Mouse (Mus musculus): ENCODE measurements at regions not wholly inside any gene's neighbourhood (a gene's known extent, or its start where the extent isn't known, plus 50 kb on each side); places are given as distances from the start of the nearest gene placed in this dataset.

DNA sequence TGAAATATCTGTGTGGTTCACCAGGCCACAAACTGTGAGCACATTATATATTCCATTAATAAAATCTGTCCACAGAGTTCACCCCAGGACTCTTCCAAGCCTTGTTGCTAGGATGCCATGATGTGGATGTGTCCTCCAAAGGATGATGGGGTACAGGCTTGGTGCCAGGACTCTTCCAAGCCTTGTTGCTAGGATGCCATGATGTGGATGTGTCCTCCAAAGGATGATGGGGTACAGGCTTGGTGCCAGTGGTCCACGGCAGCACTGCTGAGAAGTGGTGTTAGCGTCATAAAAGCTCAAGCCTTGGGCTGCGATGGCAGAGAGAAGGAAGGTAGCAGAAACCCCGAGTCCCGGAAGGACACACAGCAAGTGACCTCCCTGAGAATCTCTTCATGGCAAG, 153.4 kb downstream of the Srek1 start:
- peak; percentile 24 for DNase-seq

DNA sequence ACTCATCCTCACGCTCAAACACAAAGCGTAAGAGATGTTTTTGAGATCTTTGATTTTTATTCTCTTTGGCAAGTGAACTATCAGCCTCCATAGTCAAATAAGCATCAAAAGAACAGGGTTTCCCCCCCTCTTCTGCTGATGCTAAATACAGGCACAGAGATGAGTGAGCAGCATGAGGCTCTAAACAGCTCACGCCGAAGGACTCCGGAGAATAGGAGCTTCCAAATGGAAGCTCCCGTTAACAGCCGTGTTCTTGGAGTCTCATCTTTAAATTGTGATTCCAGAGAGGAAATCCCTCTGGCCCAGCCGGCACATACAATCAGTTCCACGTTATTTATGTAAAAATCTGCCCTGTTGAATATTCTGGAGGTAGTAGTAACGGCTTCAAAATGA, 161.1 kb downstream of the Srek1 start:
- no peak for DNase-seq

DNA sequence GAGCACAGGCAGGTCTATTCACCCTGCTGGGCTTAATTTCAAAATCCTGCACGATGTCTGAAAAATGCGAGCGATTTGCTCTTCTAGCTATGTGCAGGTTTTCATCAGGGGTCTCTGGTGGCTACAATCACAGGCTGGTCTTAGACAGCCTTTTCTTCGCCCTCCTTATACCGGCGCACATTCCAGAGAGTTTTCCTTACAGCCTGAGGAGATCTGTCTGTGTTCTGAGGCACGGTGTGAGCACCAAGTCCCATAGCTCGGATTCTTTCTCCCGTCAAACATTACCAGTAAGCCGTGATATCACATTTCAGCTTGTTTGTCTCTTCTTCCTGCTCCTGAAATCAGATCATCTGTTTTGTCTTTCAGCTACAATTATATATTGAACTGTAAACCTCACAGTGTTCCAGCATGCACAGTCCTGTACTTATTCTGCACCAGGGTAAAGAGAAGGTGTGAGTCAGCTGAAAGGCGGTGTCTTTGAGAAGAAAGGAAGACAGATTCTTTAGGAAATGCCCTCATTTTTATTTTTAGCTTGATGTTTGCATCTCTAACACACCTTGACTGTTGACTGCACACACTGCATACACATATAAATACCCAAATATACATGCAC, 161.6 kb downstream of the Srek1 start:
- DNase-seq = peak; percentile 1

DNA sequence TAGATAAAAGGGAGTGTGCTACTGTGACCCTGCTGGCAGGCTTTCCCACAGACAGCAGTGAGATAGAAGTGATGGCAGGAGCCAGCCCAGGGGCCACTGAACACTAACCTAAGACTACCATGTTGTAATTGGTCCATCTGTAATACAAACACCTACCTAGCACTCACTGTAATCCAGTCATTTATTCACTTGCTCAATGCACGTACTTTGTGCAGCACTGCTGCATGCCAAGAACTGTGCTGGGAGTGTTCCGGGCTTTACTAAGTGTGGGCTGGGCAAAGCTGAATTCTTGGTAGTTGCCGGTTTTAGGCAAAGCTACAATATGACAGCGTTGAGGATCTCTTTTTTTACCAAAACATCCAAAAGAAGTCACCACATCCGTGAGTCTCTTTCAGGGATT, 172.1 kb downstream of the Srek1 start:
- peak; percentile 40 for DNase-seq

DNA sequence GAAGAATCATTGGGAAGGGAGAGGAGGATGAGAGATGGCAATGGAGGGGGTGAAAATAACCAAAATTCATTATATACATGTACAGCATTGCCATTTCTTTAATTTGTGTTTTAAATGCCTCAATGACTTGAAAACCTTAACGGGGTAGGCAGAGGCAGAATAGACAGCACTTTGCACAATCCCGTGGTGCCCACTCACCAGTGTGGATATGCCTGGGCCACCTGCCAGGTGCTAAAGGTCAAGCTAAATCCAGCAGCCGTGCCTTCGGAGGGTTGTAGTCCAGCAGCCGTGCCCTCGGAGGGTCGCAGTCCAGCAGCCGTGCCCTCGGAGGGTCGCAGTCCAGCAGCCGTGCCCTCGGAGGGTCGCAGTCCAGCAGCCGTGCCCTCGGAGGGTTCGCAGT, 182.0 kb downstream of the Srek1 start:
- DNase-seq = peak; percentile 74

DNA sequence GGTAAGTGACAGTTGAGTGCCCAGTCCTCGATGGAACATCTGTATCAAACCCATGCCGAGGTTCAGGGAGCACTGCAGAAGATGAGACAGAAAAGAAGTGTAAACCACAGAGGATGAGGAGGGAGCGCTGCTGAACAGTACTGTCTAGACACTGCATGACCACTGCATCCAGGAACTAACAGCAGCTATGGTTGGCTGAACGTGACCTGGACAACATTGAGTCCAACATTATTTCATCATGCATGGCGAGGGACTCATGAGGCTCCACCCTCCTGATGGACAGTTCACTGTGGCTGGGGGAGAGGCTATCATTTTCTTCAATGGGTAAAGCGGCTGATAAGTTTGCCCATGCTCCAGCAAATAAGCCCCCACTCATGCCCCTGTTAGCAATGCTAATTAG, 182.5 kb downstream of the Srek1 start:
- peak; percentile 67 for DNase-seq

DNA sequence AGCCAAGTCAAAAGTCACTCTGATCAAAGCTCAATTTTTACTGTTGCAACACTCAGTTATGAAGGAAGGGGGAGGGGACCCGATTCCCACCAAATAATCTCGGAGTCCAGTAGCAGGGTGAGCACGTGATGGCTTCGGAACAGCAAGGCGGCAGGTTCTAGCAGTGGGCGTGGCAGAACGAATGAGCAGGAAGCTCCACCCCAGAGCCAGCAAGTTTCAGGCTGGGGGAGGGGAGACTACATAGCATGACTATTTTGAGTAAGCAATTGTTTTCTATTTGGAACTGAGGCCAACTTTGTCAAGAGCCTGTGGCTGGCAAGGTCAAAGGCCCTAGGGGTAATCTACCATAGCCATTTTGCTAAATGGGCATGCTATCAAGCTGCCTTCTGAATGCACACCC, 183.0 kb downstream of the Srek1 start:
- peak; percentile 82 for DNase-seq

DNA sequence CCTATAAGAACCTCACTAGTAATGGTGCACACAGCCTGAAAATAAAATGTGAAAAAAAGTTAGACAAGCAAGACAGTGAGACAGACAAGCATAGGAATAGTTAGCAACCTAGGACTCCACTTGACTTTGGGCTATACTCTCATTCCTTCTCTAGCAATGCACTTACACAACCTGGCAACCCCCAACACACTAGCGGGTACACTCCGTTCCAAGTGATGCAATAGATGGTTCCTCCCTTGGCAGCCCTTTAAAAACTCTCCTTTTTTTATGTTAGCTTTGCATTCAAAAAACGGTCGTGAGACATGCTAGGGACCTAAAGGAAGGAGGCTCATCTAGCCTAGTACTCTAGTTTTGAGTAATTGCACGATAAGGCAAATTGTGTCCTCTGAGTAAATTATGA, 184.8 kb downstream of the Srek1 start:
- peak; percentile 21 for DNase-seq

DNA sequence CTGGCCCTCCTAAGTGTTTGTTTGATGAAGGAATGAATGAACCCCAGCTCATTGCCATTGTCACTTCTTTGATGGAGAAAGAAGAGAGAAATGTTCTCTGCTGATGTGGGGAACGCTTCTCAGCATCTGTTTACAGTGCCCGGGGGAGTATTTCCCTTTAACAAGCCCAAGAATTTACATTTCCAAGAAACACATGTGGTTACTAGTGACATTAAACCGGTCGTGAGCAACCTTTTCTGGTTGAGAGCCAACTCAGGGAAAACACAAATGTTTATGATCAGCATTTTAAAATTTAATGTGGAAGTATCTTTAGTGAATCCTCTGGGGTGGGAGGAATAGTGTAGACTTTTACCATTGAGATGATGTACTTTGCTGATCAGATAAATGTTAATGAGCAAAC, 197.6 kb downstream of the Srek1 start:
- peak; percentile 8 for DNase-seq

DNA sequence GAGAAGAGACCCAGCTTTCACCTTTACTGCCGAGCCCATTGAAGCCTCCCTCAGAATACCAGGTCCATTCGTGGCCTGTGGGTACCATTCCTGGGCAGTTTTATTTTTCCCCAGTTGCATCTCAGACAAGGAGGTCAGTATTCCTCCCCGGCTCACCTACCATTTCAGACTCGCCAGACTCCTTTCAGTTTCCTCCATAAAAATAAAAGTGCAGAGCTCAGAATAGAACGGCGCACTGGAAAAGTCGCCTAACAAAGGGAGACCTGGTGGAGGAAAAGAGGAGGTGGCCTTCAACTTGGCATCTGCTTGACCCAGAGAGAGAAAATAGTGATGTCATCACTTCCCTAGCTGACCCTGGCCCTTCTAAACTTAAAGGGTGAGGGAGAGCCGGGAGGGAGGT, 209.7 kb downstream of the Srek1 start:
- DNase-seq = peak; percentile 36

DNA sequence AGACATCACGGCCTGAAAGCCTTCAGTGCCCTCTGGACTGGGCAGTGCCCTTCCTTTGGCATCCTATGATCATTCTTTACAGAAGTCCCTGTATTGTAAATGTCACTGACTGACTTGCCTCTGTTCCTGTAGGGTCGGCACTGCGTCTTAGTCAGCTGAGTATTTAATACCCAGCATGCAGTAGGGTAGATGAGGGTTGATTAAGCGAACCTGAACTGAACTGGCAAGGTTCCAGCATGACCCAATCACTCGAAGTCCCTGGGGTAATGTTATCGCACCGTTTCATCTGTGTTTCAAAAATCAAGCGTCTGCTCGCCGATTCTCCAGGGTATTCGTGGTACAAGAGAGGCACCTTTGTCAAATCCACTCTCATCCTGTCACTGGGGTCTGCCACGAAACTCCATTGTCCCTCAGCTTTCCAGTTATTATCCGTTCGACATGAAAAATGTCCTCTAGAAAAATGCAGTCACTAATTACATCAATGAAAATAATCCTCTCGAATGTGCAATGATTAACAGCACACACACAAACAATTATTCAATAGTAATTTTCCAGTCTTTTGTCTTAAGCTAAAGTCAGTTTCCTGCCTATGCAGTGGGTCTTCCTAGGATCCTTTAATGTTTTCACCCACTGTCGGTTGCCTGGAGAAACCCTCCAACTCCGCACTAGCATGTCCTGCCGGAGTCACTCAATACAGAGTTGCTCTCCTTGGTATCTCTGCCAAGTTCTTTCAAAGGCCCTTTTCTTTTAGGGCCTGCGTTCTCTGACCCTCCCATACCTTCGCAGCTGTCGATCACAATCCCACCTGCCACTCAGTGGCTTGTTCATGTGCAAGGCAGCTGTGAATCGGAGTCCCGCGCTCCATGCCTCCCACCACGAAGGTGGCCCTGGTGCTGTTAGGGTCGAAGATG, 212.4 kb downstream of the Srek1 start:
- peak; percentile 72 for DNase-seq

DNA sequence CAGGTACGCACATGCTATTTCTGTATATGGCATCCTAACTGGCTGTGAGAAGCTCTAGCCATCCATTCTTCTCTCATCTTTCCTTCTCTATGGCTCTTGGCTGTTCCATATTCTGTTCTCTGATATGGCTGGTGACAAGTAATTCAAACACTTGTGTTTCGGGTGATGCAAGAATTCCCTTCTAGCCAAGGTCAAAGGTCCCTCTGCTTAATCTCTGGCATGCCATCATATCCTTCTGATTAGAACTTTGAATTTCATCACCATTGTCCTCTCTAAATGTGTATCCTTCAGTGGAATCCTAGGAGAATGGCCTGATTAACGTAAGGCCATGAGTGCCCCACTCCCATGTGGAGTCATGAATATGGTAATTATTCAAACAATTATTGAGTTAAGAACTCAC, 215.5 kb downstream of the Srek1 start:
- DNase-seq = peak; percentile 43

DNA sequence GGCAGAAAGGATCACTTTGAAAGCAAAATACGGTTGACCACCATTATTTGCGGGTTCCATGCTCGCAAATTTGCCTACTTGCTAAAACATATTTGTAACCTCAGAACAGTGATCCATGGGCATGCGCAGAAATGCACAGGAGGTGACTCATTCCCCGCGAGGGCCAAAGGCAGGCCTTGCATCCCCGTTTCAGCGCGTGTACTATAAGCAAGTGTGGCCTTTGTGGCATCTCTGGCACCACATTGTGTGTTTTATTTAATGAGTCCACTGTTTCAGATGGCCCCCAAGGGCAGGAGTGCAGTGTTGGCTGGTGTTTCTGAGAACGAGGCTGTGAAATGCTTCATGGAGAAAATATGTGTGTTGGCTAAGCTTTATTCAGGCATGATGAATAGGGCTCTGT, 205.3 kb upstream of the Mast4 start:
- DNase-seq = peak; percentile 88

DNA sequence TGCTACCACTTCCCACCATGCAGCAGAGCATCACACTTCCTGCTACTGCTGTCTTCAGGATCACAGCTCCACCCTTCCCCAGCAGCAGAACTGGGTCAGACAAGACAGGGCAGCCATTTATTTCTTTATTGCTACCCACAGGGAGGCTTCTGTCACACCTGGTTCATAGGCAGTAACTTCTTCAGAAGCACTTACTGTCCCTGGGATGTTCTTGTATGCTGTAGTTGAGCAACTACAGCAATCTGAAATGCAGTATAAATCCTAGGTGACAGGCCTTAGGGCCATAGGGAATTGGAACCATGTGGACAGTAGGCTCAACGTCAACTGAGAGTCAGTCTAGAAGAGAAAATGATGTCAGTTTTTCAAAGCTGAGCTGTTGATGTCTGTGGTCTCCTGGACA, 179.5 kb upstream of the Mast4 start:
- DNase-seq = peak; percentile 43

DNA sequence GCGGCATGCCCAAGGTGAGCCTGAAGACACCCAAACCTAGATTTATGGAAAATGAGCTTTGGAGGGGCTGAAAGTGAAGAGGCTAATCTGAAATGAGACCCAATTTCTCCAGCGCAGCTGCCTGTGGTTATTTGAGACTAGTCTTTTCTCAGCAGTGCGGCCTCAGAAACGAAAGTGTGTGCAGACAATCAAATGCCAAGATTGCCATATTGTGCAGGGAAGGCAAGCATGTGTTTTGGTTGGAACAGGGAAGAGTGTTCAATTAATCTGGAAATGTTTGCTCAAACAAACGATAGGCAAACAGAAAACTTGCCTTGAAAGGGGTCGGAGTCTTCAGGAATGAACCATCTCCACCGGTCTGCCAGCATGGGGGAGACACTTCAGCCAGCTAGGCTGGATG, 178.2 kb upstream of the Mast4 start:
- DNase-seq = peak; percentile 16

DNA sequence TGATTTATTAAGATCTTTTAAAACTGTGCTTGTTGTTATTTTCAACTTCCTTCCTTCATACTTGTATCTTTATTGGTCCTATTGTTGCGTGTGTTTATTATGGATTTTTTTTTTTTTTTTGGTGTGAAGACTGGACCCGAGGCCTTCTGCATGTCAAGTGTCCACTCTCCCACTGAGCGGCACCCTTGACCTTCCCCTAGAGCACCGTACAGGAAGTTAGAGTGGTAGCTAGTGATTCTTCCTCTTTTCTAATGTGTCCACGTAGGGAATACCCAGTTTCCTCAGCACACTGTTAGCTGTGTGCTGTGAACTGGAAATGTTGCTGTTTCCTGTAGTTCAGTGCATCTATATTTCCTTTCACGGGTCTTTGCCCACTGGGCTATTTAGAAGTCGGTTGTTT, 170.7 kb upstream of the Mast4 start:
- DNase-seq = no peak

DNA sequence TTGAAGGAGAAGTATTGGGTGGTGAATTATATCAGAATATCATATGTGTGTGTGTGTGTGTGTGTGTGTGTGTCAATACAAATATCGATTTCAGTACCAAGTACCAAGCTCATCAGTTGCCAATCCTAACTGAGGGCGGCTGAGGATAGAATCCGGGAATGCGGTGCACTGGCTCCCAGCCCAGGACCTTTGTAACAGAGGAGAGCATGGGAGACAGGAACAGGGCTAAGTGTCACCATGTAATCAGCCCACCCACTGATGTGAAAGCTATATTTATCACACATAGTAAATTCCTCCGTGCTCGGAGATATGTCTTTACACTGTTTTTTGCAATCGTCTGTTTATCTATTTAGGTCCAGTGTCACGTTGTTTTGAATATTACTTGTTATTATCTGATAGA, 165.1 kb upstream of the Mast4 start:
- DNase-seq = peak; percentile 92

DNA sequence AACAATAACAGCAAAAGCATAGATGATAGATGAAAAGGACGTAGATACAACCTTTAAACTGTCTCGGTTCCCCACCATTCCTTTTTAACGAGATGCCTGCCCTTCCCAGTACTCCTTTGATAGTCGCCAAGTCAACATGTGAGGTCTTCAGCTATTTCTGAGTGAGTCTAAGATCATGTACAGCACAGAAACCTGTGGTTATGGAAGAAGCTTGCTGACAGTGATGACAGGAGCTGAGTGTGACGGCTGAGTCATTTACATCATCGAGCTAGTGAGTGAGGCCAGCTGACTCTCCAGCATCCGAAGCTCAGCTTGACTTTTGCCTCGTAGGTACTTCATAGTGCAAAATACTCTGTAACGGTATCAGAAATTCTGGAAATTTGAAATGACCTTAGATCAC, 160.1 kb upstream of the Mast4 start:
- DNase-seq = no peak

DNA sequence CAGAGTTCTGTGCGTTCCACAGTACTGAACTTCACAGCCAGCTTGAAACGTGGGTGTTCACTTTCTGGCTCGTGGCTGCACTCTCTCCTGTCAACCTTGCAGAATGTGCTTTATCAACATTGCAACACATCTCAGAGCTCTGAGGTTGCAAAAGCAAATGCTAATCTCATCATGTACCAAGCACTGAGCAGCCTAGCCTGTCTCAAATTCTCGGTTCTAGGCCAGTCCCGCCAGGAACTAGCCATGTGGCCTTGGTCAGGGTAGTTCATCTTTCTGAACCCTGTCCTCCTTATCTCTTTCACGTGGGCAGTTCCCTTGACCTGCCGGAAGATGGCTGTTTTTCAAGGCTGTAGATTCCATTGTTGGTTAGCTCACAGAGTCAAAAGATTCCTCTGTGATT, 159.3 kb upstream of the Mast4 start:
- peak; percentile 91 for DNase-seq

DNA sequence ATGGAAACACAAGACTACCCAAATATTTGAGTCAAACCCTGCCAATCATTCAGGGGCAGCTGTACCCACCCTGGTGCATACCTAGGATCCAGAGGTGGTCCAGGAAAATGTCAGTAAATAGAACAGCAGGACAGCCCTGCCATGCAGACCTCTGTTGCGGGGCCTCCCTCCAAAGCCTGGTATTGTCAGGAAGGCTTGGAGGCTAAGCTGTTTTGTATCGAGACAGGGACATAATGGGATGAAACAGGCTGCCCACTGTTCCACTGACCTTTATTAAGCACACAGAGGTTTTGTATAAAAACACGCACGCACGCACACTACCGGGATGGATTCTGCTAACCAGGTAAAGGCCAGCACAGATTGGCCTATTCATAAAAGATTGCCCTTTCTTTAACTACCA, 155.8 kb upstream of the Mast4 start:
- DNase-seq = peak; percentile 71

DNA sequence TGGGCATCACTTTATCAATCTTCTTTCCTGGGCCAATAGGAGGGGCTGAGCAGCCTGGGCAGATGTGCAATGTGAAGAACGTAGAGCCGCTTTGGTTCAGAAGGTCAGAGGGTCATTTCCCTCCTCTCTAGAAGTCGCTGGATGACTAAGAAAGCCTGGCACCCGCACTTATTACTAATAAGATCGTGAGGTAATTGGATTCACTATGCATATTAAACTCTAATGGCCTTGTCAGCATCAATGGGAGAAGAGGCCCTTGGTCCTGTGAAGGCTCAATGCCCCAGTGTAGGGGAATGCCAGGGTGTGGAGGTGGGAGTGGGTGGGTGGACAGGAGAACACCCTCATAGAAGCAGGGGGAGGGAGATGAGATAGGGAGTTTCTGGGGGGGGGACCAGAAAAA, 149.8 kb upstream of the Mast4 start:
- peak; percentile 75 for DNase-seq

DNA sequence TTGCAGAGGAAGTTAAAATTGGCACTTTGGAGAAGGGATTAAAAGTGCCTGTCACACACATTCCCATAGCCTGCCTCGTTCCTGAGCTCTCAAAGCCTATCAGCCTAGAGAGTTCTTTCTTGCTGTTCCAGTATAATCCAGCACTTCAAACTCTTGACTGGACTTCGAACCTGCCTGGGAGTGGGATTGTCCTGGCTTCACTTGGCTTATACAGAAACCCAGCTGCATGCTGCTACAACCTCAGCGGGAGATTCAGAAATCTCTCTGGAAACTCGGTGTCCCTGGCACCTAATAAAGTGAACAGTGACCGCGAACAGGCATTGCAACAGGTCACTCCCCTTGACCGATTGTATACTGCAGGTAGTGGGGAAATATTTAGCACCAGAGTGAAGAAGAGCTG, 149.1 kb upstream of the Mast4 start:
- DNase-seq = peak; percentile 27

DNA sequence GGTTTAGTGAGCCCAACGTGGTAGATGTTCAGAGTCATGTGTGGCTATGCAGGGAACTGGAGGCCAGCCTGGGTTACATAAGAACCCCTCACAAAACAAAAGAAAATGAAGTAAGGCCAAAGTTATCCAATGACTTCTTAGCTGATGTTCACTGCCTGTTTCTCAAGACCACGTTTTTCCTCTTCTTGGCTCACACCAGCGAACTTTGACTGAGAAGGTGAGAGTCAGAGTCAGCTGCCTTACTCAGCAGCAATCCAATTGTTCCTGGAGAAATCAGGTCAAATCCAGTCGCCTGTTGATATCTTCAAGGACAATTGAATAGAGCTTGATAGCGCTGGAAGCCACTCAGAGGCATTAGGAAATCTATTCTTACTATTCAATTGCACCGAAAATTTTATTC, 142.0 kb upstream of the Mast4 start:
- no peak for DNase-seq

DNA sequence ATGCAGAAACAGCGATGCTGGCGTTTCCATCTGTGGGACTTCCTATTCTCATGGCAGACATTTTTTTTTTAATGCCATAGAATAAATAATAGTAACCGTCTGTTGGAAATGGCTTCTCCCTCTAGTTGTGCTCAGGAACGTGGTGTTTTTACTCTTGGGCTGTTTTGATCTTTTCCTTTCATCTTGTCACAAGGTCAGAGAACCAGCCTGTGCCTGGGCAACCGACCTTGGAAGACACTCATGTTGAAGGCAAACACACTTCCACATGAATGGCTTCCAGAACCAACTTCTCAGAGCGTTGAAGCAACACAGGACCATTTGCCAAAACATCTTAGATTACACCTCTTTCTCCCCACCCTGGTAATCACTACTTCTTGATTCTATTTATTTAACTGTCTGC, 137.9 kb upstream of the Mast4 start:
- DNase-seq = peak; percentile 41

DNA sequence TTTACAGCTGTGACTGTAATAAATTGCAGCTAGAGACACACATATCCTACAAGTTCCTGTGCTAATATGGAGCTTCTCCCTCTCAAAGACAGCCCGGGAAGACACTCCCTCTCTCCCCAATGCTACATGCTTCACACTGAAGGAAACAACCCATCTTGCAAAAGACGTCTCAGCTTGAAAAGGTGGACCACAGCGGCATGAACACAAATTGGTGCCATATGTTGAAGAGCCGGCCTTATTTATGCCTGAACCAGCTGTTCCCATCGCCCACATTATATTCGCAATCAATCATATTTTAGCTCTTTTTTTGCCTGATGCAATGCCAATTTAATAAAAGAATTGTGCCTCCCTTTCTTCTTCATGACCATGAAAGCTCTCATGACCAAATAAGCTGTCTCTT, 135.8 kb upstream of the Mast4 start:
- peak; percentile 70 for DNase-seq
